Mouse (Mus musculus) 3134 (cell line): ENCODE data around the gene Tex12.

ENCODE experiments used
- DNase-seq: peaks from one replicate; pipeline ENCODE4 v3.0.0-alpha.2; 2011; ENCODE audit warnings: low spot score; ENCODE audit not compliant: insufficient read length; ENCODE audit errors: extremely low read depth

Tex12 gene

GRCm38 (mm10) chr9:50520748-50521147, 40.4 kb downstream of the Tex12 start:
- peak; percentile 21 for DNase-seq

- DNase-seq: no peak
These were observed 42.3 kb downstream of the Tex12 start for GRCm38 (mm10) chr9:50518781-50519180.

DNA sequence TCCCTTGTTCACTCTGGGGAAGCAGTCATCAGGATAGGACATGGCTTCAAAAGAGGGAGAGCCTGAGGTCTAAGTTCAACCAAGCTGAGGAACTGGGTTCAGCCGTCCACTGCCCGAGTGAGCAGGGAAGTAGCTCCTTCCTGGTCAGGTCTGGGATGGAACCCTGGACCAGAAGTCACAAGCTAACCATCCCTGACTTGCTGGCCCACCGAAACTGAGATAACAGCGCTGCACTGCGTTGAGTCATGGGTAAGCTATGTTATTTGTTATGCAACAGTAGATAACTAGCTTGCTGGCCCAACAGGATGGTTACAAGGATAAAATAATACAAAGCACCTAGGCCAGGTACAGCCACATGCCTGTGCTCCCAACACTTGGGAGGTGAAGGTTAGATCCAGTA, 45.7 kb downstream of the Tex12 start:
- no peak for DNase-seq

DNA sequence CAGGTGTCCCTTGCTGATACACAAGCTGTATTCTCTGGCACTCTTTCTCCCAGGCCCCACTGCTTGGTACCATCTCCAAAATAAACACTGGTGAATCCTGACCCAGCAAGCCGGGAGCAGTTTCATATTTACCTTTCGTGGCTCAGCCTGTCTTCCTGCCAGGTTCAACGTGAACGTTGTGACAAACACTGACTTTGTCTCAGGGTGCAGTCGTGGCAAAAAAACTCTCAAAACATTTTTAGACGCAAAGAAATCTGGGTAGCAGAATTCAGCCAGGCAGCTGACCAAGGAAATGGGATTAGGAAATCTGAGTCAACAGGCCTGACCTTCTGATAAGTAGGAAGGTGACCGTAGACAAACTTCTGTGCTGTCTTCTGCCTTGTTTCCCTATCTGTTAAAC, 53.6 kb downstream of the Tex12 start:
- DNase-seq: no peak
